Mouse (Mus musculus): ENCODE data around the gene Gm20708.
"Not testable (repeated sequence)": the region's sequence is repeated elsewhere in the genome, so short reads cannot be mapped to it uniquely, and the experiment has no call there.

Gene Gm20708

GRCm38 (mm10) chr11:117814704-117815366, 5.4 kb downstream of the Gm20708 start:
- no peak for DNase-seq

GRCm38 (mm10) chr11:117815850-117816249, 6.4 kb downstream of the Gm20708 start:
- not testable (repeated sequence) for DNase-seq

DNA sequence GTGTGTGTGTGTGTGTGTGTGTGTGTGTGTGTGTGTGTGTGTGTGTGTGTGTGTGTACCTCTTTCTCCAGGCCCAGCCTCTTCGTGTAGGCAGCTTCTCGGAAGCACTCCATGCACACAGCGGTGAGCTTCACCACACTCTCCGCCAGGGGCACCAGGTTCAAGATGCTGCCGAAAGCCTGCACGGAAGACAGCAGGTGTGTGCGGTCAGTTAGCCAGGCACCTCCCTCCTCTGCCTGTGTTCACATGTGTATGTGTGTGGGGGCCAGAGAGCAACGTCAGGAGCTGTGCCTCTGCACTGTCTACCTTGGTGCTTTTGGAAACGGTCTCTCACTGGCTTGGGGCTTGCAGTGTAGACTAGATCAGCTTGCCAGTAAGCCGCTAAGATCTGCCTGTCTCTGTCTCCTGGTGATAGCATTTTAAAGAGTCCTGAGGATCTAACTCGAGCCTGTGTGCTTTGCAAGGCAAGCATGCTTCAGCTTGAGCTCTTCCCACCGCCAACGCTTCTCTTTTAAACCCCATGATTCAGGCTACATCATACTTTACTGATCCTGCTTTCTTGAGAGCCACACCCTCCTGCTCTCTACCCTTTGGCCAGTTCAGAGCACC, 7.0 kb downstream of the Gm20708 start:
- no peak for DNase-seq

- DNase-seq = no peak
Observed at GRCm38 (mm10) chr11:117819095-117819494, 9.6 kb downstream of the Gm20708 start.

GRCm38 (mm10) chr11:117820173-117820572, 10.7 kb downstream of the Gm20708 start:
- DNase-seq = no peak

- no peak for DNase-seq
Observed at GRCm38 (mm10) chr11:117821868-117822267, 12.4 kb downstream of the Gm20708 start.

DNA sequence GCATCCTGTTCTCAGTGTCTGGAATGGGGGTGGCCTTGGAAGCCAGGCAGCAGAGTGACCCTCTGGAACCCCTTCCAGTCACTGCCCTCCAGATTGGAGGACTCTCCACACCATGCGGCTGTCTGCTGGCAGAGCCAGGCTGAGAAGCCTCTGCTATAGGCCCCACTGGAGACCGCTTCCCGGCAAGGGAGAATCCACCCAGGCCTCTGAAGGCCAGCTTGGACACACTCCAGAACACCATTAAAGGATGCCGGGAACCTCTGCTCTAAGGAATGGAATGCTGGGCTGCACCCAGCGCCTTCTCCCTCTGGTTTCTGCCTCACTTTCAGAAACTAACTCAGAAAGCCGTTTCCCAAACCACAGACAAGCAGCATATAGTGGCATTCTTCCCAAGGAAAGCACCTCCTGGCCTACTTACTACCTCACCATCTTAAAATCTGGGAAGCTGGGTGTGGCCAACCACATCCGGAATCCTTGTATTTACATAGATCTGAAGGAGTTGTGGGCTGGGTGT, 13.3 kb downstream of the Gm20708 start:
- no peak for DNase-seq

GRCm38 (mm10) chr11:117823411-117823810, 13.9 kb downstream of the Gm20708 start:
- no peak for DNase-seq

DNA sequence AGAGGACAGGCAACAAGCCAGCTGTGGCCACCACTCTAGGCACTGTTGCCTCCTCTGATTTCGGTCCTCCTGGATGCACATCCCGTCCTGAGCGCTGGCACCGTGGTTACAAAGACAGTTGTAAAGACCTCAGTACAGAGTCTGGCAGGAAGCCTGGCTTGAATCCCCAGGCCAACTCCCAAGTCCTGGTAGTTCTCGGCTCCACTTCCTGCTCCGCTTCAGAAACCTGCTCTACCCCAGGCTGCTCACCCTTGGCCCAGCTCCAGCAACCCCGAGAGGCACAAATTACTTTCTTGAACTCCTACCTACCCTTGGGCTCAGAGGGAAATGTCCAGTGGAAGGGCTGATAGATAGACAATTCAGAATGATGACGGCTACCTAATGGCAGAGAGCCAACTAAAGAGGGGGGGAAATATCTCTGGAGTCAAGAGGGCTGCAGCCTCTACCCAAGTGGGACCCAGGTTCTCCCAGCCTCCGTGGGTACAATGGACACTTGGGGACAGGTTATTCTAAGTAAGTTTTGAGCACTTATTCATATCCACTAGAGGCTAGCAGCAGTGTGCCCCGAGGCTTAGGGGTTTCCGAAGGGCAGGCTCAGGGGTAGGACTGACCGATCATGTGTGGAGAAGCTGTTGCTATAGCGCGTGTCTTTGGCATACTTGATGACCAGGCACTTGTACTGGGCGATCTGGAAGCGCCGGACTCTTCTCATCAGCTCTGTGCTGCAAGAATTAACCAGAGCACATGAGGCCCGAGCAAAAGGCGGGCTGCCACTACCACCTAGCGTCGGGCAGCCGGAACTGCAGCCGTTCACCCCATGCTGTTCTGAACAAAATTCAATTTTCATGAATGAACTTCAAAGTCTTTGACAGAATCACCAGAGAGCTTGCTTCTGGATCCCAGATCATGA, 14.8 kb downstream of the Gm20708 start:
- DNase-seq = peak; percentile 74

- DNase-seq = no peak
Observed at GRCm38 (mm10) chr11:117825333-117826101, 16.0 kb downstream of the Gm20708 start, which contains the start of the genes Afmid and Tk1. Gene Afmid (plus strand): TSS chr11:117825924. Gene Tk1 (minus strand): TSS chr11:117826092.

- DNase-seq = no peak
Observed at GRCm38 (mm10) chr11:117826164-117826563, 16.7 kb downstream of the Gm20708 start.

DNA sequence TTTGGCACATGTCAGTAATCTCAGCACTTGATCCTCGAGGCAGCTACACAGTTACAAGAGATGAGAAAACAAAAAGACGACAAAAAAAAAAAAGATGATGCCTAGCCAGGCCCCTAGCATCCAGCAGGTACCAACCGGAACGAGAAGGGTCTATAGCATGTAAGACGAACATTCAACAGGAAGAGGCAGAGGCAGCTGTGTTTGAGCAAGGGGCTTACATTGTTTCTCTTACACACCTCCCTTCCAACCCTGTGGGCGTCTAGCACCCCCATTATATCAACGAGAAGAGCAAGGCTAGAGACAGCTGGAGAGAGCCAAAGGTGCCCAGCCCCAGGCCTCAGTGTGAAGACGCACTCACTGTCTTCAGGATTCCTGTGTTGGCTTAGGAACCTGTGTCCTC, 17.4 kb downstream of the Gm20708 start:
- DNase-seq = no peak

GRCm38 (mm10) chr11:117827386-117827785, 17.9 kb downstream of the Gm20708 start:
- no peak for DNase-seq

DNA sequence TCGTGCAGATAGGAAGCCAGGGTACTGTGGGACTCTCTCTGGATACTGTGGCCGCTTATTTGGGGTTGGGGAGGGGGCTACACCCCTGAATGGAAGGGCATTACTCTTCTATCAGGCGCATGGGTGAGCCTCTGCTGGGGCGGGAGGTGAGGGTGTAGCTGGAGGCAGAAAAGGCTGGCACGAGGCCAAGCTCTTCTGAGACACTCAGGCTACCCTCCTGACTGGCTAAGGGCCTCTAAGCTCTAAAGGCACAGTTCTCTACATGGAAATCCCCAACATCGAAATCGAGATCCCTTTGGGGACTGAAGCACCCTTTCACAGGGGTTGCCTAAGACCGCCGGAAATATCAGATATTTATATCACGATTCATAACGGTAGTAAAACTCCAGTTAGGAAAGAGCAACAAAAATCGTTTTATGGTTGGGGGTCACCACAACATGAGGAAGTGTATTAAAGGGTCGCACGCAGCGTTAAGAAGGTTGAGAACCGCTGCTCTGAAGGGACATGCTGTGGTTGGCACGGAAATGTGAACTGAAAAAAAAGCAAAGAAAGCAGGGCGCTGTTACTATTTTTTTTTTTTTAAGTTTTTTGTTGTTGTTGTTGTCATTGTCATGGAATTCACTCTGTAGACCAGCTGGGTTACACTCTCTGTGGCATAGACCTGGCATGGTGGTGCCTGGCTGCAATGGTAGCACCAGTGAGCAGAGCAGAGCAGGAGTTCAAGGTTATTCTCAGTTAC, 18.9 kb downstream of the Gm20708 start:
- DNase-seq = no peak

GRCm38 (mm10) chr11:117828888-117829604, 19.6 kb downstream of the Gm20708 start:
- no peak for DNase-seq

DNA sequence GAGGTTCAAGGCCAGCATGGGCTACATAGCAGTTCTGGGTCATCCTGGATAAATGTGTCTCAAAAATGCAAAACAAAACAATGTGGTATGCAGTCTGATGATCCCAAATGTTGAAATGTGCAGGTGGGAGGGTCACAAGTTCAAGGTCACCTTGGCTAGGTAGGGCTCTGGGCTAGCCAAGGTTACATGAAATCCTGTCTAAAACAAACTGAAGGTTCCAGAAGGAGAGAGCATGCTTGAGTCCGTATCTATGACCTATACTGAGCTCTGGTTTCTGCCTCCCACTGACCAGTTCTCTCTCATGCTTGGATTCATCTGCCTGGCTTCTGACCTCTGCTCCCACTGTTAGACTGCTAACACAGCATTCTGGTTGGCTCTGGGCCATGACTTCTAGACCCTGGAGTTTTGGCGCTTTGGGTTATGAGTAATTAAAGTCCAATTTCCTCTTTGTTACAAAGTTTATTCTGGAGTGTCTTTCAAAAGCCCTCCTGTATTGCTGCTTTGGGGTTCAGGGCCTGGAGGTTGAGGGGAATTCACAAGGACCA, 20.3 kb downstream of the Gm20708 start:
- no peak for DNase-seq

- no peak for DNase-seq
Observed at GRCm38 (mm10) chr11:117830401-117830800, 20.9 kb downstream of the Gm20708 start.

DNA sequence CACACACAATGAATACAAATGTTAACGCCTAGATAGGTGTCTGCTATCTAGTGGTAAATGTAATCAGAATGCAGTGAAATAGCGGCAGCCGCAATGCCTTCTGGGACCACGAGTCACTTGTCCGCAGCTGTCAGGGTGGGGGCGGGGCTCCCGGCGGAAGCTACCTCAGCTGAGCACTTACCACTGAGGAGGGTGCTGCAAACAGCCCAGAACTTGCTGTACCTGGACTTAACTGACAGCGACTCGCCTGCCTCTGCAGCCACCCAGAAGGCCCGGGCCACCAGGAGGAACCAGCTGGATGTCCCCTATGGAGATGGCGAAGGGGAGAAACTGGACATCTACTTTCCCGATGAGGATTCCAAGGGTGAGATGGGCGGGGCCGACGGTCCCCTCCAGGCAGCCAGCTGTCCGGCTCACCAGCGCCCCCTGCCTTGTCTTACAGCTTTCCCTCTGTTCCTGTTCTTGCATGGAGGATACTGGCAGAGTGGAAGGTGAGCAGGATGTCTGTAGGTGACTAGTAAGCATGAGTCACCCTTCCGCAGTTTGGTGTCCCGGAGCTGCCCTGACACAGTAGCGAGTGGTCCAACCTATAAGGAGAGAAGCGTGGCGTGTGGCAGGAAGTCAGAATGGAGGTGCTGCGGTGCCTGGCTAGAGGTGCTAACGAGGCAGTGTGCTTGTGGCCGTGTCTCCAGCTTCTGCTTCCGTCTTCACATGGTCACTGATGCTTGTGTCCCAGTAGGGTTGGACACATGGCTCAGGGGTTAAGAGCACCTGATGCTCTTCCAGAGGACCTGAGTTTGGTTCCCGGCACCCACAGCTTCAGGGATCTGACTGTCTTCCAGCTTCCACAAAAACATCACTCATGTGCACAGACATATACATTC, 22.9 kb downstream of the Gm20708 start:
- DNase-seq = peak; percentile 65

DNA sequence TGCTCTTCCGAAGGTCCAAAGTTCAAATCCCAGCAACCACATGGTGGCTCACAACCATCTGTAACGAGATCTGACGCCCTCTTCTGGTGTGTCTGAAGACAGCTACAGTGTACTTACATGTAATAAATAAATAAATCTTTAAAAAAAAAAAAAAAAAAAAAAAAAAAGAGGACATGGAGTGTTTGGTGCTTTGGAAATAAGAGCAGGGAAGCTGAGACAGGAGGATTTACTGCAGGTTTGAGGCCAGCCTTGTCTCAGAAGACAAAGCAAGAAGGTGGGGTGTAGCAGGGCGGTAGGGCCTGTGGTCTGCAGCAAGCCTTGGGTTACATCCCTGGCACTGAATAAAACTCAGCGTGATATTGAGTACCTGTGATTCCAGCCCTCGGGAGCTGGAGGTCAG, 24.0 kb downstream of the Gm20708 start:
- not testable (repeated sequence) for DNase-seq

GRCm38 (mm10) chr11:117834086-117834485, 24.6 kb downstream of the Gm20708 start:
- no peak for DNase-seq

Measured in layer of hippocampus, adult 9-11 months (tissue).